Mouse (Mus musculus): Measurements from ENCODE around the gene Uba3.

DNA sequence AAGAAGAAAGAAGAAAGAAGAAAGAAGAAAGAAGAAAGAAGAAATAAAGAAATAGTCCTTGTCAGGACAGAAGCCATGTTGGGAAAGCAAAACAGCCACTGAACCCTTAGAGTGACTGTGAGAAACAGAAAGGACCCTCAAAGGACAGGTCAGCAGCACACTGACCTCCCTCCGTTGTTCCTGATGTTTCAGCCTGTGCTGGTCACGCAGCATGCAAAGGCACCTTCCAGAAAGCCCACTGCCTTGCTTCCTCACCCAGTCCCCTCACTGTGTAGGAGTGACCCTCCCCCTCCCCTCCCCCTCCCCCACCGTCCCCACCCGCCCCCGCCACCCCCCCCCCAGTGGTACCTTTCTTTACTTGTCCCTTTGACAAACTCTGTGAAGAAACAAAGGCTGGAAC, 15.2 kb upstream of the Uba3 start:
- TF ChIP-seq CTCF (conservative IDR thresholded peaks at IDR 0.05; ENCODE audit: low read length), result no peak
- no peak for TF ChIP-seq POU5F1 (IDR thresholded peaks at IDR 0.05; ENCODE audit: borderline replicate concordance, low read length)
- TF ChIP-seq NANOG (IDR thresholded peaks at IDR 0.05; ENCODE audit: borderline replicate concordance, low read length), result no peak

All from E14TG2a.4 (cell line).